Mouse (Mus musculus) cerebellum, postnatal 4 days (tissue): Measurements from ENCODE around the gene Fubp1.

Experiments
- DNase-seq, 2 experiments: peaks; one replicate each; pipeline ENCODE4 v3.0.0; 2022; ENCODE audit warnings: low spot score in 2 of 2, mixed read lengths in 1 of 2

Gene Fubp1

DNA sequence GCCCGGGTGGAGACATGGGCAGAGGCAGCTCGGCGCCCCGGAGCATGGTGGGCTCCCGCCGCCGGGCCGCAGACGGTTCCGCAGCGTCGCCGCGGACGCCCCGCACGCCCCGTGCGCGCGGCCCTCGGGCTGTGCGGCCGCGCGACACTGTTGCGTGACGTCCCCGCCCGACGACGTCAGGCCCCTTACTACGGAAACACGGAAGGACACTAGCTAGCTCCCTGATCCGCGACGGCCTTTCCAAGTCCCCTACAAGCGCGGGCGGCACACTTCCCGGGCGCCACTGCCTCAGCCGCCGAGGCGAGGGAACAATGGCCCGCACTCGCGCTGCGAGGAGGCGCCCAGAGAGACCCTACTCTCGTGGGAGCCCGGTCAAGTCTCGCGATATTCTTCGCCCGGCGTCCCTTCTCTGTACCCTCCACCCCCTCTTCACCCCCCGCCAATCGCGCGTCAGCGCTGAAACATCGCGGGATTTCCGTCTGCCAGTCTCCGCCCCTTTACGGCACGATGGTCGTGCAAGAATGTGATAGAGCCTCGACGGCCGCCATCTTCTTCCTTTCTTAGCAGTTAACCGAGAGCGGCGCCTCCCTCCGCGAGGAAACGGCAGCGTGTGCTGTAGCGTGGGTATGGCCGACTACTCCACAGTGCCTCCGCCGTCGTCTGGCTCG is at the start of gene Fubp1, which contains the start of gene Dnajb4:
Gene Fubp1, plus strand, starts transcription at position 456 of the 668 bp plus-strand sequence.
Gene Dnajb4, minus strand, starts transcription at position 336 of the 668 bp plus-strand sequence.
- peak; percentile 100 for DNase-seq

DNA sequence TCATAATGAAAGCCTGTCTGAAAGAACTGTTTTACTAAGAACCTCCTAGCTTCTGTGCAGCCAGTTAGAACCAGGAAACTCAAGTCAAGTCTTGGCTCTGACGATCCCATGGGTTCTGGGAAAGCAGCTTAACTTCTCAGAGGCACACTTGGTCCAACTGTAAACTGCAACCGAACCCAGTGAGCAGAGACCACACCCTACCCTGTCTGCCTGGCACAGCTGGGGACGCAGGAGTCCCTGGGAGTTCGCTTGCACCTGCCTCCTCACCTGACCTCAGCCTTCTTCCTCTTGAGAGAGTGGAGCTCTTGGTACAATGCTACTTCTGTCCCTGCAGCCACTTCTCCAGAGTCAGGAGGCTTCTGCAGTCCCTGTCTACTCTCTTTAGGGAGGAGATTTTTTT is 49.6 kb upstream of the Fubp1 start:
- DNase-seq, result no peak

DNA sequence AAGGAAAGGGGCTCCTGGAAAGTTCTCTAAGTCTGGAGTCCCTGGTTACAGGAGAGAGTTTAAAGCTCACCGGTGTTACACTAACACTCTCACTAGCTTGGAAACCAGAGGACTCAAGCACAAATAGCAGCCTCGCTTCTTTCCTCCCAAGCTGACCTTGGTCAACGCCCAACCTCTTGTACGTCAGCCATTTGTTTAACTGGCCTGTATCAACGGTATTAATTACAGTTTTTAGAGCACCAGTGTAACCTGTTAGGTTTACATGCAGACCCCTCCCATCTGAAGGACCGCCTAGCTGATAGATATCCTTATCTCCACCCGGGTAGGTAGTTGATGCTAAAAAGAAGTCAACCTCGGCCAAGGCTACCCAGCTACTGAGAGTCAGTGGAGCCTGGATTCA is 46.9 kb upstream of the Fubp1 start:
- DNase-seq, result no peak

DNA sequence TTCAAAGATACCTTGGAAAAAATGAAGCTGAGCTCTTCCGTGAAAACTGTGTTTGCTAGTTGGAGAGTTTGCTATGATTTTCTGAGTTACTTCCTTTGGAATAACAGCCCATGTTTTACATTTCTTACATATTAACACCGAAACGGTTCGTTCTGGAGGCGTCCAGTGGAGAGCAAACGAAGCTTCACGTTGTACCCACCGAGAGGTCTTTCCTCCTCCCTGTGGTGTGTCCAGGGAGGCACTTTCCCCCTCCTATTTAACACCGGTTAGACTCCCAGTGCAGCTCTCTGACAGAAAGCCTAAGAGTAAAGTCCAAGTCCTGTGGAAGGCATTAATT is 45.2 kb upstream of the Fubp1 start:
- no peak for DNase-seq

DNA sequence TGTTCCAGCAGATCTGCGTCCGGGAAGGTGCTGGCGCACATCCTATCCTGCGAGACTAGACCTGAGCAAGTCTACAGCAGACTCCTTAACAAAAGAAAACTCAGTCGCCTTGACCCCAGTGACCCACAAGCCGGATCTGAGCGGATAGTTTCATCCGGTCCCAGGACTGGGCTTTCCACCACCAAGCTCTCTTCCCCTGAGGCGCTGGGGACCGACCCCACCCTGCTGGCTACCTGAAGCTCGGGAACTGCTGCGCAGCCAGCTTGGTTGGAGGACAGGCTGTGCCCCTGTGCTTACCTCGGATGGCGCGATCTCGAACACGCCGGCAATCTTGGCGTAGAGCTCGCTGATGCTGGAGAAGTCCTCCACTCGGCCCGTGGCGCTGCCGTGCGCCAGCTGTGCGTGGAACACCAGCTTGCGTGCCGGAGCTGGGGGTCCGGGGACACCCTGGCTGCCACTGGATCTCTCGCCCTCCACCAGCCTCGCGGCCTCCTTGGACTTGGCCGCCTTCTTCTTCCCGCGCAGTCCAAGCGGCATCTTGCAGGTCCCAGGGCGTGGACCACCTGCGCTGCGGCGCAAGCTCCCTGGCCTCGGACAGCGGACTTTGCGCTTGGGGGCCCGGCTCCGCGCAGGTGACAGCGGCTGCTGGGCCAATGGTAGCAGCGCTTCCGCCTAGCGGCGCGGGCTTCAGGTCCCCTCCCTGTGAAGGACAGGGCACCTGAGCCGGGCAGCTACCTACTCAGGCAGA is 44.7 kb upstream of the Fubp1 start:
- DNase-seq, result peak; percentile 24 to 30

DNA sequence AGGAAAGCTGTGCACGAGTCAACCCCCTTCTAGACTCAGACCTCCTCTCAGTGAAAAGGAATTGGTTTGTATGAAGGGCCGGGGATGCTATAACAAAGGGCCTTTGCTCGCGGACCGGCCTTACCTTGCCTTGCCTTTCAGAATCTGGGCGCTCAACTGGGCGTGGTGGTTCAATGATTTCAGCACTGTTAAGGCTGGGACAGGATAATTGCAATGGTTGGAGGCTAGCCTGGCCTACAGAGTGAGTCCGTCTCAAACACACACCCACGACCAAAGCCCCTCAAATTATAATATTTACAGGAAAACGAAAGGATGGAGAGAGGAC is 44.2 kb upstream of the Fubp1 start, which contains the start of gene Gipc2:
Gene Gipc2, minus strand, starts transcription at position 132 of the 325 bp plus-strand sequence.
- DNase-seq, result no peak

DNA sequence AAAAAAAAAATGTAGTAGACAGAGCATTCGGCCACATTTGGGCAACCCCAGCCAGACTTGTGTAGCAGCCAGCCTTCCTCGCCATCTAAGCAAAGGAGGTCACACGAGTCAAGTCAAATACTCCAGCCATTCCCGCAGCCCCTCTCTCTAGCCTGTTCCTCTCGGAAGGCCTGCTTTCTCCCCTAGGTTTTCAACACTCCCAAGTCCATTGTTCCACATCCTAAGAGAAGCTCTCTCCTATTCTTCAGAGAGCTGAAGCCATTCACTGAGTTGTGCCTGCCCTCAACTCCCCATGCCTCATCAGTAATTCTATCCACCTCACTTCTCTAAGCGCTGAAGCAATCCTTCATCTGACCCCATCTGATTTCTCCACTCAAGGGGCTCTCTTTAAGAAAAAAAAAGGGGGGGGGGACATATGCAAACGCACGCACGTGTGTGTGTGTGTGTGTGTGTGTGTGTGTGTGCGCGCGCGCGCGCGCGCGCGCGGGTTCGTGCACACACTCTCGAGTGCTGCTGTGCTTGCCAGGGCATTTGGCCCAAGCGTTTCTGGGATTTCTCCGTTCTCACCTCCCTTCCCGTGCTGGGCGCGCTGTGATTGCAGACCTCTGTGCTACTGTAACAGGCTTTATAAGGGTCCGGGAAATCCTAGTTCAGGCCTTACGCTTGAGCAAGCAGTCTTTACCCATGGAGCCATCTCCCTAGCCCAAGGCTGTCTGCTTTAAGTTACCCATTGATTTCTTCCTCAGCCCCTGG is 43.3 kb upstream of the Fubp1 start:
- DNase-seq, result no peak

DNA sequence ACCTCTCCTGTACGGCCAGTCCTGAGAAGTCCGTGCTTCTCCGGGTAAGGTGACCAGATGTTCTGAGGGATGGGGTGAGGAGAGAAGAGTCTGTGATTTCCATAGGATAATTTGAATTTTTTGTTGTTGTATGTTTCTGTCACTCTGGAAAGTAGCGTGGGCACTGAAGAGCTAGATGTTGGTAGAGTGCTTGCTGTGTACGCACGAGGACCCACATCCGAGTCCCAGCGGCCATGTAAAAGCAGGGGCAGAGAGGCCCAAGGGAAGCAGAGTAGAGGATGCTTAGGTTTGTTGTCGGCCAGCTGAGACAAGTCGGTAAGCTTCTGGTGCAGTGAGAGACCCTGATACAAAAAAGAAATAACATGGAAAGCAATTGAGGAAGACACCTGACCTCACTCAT is 42.2 kb upstream of the Fubp1 start:
- no peak for DNase-seq

DNA sequence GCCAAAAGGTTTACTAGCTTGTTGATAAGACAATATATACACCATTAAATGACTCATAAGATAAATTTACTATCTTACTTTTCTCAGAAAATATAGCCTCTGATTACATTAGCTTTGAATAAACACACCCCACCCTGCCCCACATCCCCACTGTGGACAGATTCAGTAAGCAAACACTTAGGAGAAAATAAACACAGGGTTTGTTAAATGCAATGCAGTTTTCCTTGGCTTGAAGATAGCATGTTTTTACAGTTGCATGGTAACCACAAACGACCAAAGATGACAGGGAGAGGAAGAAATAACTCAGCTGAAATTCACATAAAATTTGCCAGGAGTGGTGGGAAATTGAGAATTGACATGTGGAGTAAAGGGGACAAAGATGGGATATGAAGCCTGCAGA is 39.8 kb upstream of the Fubp1 start:
- DNase-seq, result no peak

DNA sequence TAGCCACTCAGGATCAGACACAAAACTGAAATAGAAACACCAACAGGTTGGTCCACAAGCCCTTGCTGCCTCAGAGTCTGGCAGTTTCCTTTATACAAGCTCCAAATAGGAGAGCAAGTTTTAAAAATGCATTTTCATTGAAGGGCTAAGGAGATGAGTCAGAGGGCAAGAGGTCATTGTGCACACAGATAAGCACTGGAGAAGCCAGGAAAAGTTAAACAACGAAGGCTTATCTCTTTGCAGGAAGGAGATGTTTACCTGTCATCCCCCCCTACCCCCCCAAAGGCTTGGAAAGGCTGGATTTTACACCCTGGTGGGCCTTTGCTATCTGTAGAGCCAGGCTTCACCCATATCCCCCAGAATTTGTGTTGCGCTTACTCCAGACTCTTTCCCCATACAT is 39.0 kb upstream of the Fubp1 start:
- DNase-seq, result no peak

DNA sequence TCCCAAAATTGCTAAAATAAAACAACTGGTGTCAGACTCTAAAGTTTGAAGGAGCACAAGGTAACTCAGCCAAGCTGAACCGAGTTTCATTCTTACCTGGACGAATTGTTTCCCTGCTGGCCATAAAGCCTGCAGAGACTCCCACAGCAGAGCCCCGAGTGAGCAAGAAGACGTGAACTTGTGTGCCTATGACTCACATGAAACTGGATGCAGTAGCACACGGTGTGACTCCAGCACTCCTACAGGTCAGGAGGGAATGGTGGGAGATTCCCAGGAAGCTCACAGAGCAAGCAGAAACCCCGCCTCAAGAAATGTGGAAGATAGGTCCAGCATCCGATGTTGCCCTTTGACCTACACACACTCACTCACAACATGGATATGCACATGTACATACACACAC is 38.4 kb upstream of the Fubp1 start:
- DNase-seq, result no peak

DNA sequence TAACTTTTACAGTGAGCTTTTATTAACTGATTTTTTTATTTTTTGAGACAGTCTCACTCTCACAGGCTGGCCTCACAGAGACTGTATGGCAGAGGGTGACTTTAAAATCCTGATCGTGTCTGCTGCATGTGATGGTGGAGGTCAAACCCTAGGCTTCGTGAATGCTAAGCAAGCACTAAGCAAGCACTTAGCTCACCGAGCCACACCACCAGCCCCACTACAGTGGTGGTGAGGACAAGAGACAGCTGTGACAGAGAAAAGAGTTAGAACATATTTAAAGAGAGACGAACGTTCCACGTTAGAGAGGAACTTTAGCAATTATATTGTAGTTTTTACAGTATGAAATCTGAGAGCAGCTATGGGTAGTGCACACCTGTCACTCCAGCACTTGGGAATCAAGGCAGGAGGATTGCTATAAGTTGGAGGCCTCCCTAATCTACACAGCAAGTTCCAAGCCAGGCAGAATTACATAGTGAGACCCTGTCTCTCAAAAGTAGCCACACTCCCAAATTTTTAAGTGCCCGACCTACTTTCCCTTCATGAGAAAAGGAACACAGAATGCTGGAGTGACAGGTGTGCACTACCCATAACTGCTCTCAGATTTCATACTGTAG is 37.8 kb upstream of the Fubp1 start:
- no peak for DNase-seq

DNA sequence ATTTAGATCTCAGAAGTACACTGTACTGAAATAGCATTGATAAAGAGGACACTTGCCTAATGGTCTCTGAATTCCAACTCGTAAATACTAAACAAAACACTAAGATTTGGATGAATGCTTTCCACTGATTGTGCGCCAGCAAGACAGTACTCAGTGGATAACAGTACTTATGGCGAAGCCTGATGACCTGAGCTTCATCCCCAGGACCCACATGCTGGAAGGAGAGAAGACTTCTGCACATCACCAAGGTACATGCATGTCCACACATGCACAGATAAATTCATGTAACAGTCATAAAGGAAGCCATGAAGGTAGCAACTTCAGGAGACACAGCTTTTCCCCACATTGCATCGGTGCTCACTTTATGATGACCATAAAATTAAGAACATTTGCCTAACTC is 31.4 kb upstream of the Fubp1 start:
- no peak for DNase-seq

DNA sequence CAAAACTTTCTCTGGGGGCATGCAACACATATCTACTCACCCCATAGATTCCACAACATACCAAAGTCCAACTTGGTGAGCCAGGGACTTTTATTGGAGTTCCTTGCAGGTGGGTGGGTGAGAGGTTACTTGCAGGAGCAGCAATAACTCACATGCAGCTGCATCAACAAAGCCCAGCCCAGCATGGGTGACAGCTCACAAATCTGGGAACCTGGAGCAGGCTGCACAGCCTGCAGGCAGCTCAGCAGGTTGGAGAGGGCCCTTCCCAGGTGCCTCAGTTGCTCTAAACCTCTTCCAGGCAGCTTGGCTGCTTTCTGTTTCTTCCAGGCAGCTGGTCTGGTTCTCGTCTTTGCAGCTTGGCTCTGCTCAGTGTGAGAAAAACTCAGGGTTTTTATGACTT is 30.9 kb upstream of the Fubp1 start:
- no peak for DNase-seq

DNA sequence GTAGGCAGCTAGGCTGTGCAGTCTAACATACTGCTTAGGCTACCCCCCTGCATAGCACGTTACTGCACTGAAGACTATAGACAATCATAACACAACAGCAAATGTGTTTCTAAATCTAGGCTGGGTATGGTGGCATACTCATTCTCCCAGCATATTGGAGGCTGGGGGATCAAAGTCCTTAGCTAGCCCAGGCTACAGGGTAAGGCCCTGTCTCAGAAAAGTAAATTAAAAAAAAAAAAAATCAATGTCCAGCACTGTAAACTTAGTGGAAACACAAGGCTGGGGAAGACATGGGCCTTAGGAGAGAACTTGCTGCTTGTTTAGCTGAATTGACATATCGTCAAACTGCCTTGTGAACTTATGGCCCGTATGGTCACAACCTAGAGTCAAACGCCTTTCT is 29.6 kb upstream of the Fubp1 start:
- DNase-seq, result no peak

DNA sequence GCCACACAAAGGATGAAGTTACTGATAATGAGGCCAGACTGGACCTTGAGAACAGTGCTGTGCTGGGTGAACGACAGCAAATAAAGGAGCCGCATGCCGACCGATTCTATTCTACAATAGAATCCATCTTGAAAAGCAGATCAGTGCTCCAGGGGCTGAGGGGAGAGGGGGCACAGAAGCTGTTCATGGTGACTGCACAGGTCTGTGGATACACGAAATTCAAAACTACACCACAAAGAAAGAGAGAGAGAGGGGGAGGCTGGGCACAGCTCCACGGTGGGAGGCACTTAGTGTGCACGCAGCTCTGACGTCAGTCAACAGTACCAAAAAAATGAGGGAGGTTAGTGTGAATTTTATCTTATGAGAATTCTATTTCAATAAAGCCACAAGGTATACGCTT is 26.7 kb upstream of the Fubp1 start:
- DNase-seq, result no peak

DNA sequence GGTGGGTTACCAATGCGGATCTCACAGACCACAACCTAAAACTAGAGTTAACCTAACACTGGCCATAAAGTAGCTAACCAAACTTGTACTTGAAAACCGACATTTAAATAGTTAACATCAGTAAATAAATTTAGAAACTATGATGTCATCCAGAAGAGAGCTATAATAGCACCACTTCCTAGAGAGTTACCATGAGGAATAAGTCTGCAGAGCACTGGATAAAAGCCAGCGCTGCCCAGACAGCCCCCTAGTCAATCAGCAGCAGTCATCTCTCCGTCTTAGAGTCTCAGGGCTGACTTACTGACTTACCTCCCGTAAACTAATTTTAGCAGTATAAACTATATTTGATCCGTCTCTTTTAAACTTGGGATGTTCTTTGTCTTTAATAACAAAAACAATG is 24.1 kb upstream of the Fubp1 start:
- DNase-seq, result no peak

DNA sequence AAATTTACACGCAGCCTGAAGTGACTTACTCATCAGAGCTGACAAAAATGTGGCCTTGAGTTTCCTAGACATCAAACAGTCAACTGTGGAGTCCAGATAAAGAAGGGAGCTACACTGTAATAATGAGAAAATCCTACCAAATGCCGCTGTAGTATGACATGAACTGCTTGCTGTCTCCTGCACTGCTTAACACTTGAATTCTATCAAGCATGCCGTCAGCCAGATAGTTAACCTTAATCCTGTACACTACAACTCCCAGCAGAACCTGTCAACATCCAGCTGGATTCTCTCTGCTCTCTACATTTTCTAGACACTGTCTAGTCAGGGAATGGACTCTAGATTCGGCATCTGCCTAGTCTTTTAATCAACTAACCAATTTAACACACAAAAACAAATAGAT is 20.9 kb upstream of the Fubp1 start:
- DNase-seq, result no peak

DNA sequence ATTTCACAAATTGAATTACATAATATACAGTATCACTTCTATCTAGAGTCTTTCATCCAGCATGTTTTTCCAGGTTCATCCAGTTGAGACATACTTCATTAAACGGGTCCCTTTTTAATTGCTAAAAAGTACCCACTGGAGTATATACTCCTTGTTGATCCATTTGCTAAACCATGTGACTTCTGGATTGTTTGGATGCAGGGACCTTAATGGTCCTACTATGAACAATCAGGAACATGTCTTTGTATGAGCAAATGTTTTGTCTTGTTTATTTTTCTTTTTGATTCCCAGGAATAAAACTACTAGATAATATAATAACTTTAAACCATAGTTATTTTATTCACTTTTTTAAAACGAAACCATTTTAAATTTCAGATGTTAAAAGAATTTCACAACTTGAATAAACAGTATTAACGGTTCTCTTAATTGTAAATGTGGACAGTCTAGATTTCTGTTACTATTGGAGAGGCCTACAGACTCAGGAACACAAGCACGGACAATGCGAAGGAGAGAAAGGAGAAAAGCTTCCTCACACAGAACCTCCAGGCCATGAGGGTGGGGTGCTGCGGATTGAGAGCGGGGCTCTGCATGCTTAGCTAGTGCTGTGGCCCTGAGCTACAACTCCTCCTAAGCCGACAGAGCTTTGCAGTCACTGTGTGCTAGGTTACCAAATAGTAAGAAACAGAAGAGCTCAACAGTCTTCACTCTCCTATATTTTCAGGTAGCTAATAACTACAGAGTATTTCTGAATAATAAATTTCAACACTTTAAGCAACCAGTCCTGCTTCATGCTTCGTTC is 19.3 kb upstream of the Fubp1 start:
- DNase-seq, result no peak

DNA sequence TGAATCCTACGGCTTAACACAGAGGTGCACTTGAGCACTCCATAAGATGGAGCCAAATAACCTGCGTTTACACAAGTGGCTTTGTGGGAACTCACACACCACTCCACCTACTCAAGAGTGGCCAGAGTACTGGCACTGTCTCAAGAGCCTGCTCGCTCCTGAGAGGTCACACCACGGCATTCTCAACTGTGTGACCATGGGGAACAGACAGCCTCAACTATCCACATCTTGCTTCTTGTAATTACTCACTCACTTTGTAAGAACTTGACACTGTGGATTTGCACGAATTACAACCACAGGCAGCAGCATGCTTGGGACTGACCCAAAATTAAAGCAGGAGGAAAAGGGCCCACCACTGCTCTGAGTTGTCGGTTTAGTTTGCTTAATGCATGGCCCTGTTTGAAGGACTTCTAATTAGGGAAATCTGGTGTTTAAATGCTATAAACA is 18.4 kb upstream of the Fubp1 start:
- DNase-seq, result no peak

DNA sequence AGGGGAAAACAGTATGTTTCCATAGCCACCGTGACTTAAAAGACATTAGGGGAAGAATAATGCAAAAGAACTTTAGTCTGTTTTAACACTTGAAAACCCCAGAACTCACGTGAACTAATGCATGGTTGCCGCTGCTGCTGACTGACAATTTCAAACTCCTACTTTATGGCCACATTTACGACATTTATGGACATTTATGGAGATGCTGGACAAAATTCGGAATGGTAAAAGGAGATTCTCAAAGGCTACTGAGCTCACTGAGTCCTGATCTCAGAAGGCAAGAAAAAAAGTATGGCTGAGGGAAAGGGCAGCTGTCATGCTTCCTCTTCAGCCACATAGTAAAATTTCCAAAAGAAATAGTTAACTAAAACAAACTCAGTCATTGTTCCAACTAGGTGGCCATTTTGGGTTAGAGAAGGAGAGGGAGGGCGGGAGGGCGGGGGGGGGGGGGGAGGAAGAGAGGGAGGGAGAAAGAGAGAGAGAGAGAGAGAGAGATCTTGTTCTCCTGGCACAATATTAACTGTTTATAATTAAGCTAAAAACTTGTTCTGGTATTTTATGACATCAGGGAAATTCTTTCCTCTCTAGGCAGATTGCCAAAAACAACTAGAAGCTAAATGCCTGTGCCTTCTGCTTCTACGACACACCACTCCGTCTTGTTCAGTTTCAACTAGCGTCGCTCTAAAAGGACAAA is 17.8 kb upstream of the Fubp1 start:
- DNase-seq, result no peak
